Mouse (Mus musculus): ENCODE measurements around the gene Ociad2. TPM values are rescaled to one million over a fixed set of nuclear protein-coding genes. Genes with fewer than 3 reads are reported as not detected.
A peak's percentile ranks its signal among the peaks of the same experiment; 100 is the strongest.

Ociad2 gene
- total and polyA plus RNA-seq, 3 experiments, result 1.6 to 10.5 (median 9.0) TPM

DNA sequence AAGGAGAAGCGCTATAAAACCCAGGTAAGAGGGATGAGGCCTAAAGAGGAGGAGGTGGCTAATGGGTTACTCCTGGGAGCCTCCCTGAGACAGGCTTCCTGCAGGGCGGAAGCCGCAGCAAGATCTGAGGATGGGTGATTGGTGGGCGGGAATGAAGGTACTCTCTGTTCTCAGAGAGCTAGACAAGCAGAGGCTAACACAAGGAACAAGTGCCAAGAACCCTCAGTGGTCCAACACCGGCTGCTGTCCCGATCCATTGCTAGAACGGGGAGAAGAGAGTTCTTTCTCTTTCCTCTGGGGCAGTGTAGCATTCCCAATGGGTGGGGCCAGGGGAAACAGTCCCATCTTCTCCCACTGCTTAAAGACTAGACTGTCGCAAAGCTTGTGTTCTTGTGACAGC lies 40.0 kb upstream of the Ociad2 start:
- intact Hi-C loops (cut with DNase I), result loop anchor here (2.0 to 5.0 kb wide), 3 partner anchors 64 to 396 kb away; no protein-coding TSS in a partner anchor
- WGBS, result 41% methylated on average over 8 of the region's 8 CpGs
- peak; percentile 21 to 31 for DNase-seq
- Histone ChIP-seq H3K36me3 (ENCODE audit: control insufficient read depth, insufficient read depth, low read length) (no peaks in the 10 kb centered on the region), H3K79me2 (replicated peaks; ENCODE audit: control insufficient read depth, insufficient read depth, low read length) (no peaks in the 10 kb centered on the region), H3K9ac (ENCODE audit: low read depth, low read length) (no peak overlapping the region), H3K4me1 (ENCODE audit: control insufficient read depth, insufficient read depth, low read length) (peaks cover 3% of the 10 kb centered on the region; the same call in 1 of the 2 replicates), H3K4me3 (no peak overlapping the region), H3K27ac (no peak overlapping the region; the same call in 1 of the 2 replicates), H3K27me3 (ENCODE audit: control insufficient read depth, insufficient read depth, low read length) (no peaks in the 10 kb centered on the region)
- TF ChIP-seq EP300 (IDR thresholded peaks at IDR 0.05; ENCODE audit: insufficient read depth, low read depth, low read length) (no peak), CTCF (IDR thresholded peaks at IDR 0.05) (no peak), POLR2A (IDR thresholded peaks at IDR 0.05; ENCODE audit: insufficient read depth, low read depth, low read length) (no peak)

- Histone ChIP-seq H3K4me3 (no peak overlapping the region), H3K4me1 (ENCODE audit: control insufficient read depth, insufficient read depth, low read length) (peaks cover 3% of the 10 kb centered on the region; the same call in 1 of the 2 replicates), H3K27me3 (ENCODE audit: control insufficient read depth, insufficient read depth, low read length) (no peaks in the 10 kb centered on the region), H3K79me2 (replicated peaks; ENCODE audit: control insufficient read depth, insufficient read depth, low read length) (no peaks in the 10 kb centered on the region), H3K27ac (no peak overlapping the region), H3K9ac (ENCODE audit: low read depth, low read length) (no peak overlapping the region), H3K36me3 (ENCODE audit: control insufficient read depth, insufficient read depth, low read length) (no peaks in the 10 kb centered on the region)
- TF ChIP-seq POLR2A (IDR thresholded peaks at IDR 0.05; ENCODE audit: insufficient read depth, low read depth, low read length), result no peak
- TF ChIP-seq CTCF (IDR thresholded peaks at IDR 0.05), result peak; percentile 86
- TF ChIP-seq EP300 (IDR thresholded peaks at IDR 0.05; ENCODE audit: insufficient read depth, low read depth, low read length), result no peak
- peak; percentile 73 to 87 for DNase-seq
- WGBS, result 15% methylated on average over 3 of the region's 3 CpGs
- intact Hi-C loops (cut with DNase I), result loop anchor here (2.0 to 5.0 kb wide), 3 partner anchors 63 to 395 kb away; no protein-coding TSS in a partner anchor
Observed at GRCm38 (mm10) chr5:73379908-73380307, 39.1 kb upstream of the Ociad2 start.

DNA sequence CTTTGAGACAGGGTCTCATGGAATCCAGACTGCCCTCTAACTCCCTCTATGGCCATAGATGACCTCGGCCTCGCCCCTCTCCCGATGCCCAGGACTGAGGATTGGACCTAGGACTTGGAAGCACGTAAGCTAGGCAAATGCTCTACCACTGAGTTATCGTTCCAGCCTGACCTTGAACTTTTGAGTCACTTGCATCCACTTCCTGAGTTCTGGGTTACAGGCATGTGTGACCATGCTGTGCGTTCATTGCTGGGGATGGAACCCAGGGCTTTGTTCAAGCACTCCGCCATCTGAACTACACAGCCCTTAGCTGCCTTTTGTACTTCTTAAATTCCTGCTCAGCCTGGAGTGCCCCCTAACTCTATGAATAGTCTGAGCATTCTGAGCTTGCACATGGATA lies 35.7 kb upstream of the Ociad2 start:
- no peaks in the 10 kb centered on the region for H3K36me3 ChIP-seq (ENCODE audit: control insufficient read depth, insufficient read depth, low read length)
- no peak overlapping the region for H3K27ac ChIP-seq
- no peak for DNase-seq
- no peak overlapping the region for H3K4me3 ChIP-seq
- intact Hi-C loops (cut with DNase I), result no loop called here
- H3K79me2 ChIP-seq (replicated peaks; ENCODE audit: control insufficient read depth, insufficient read depth, low read length), result no peaks in the 10 kb centered on the region
- H3K9ac ChIP-seq (ENCODE audit: low read depth, low read length), result no peak overlapping the region
- H3K27me3 ChIP-seq (ENCODE audit: control insufficient read depth, insufficient read depth, low read length), result no peaks in the 10 kb centered on the region
- no peaks in the 10 kb centered on the region for H3K4me1 ChIP-seq (ENCODE audit: control insufficient read depth, insufficient read depth, low read length)
- no peak for TF ChIP-seq EP300 (IDR thresholded peaks at IDR 0.05; ENCODE audit: insufficient read depth, low read depth, low read length)
- TF ChIP-seq POLR2A (IDR thresholded peaks at IDR 0.05; ENCODE audit: insufficient read depth, low read depth, low read length), result no peak
- no peak for TF ChIP-seq CTCF (IDR thresholded peaks at IDR 0.05)
- 80% methylated on average over 7 of the region's 7 CpGs for WGBS

GRCm38 (mm10) chr5:73376041-73376440 lies 35.2 kb upstream of the Ociad2 start:
- no peak for DNase-seq
- no peaks in the 10 kb centered on the region for H3K79me2 ChIP-seq (replicated peaks; ENCODE audit: control insufficient read depth, insufficient read depth, low read length)
- no peak for TF ChIP-seq CTCF (IDR thresholded peaks at IDR 0.05)
- no peak for TF ChIP-seq POLR2A (IDR thresholded peaks at IDR 0.05; ENCODE audit: insufficient read depth, low read depth, low read length)
- no peak for TF ChIP-seq EP300 (IDR thresholded peaks at IDR 0.05; ENCODE audit: insufficient read depth, low read depth, low read length)
- no peaks in the 10 kb centered on the region for H3K27me3 ChIP-seq (ENCODE audit: control insufficient read depth, insufficient read depth, low read length)
- no peak overlapping the region for H3K9ac ChIP-seq (ENCODE audit: low read depth, low read length)
- H3K4me3 ChIP-seq, result no peak overlapping the region
- H3K36me3 ChIP-seq (ENCODE audit: control insufficient read depth, insufficient read depth, low read length), result no peaks in the 10 kb centered on the region
- no peak overlapping the region for H3K27ac ChIP-seq
- no peaks in the 10 kb centered on the region for H3K4me1 ChIP-seq (ENCODE audit: control insufficient read depth, insufficient read depth, low read length)
- intact Hi-C loops (cut with DNase I), result no loop called here
- 84% methylated on average over 9 of the region's 9 CpGs for WGBS

- H3K27ac ChIP-seq, result no peak overlapping the region
- no peak for TF ChIP-seq POLR2A (IDR thresholded peaks at IDR 0.05; ENCODE audit: insufficient read depth, low read depth, low read length)
- TF ChIP-seq CTCF (IDR thresholded peaks at IDR 0.05), result no peak
- no peak for TF ChIP-seq EP300 (IDR thresholded peaks at IDR 0.05; ENCODE audit: insufficient read depth, low read depth, low read length)
- peaks cover 1% of the 10 kb centered on the region; the same call in 1 of the 2 replicates for H3K4me1 ChIP-seq (ENCODE audit: control insufficient read depth, insufficient read depth, low read length)
- H3K4me3 ChIP-seq, result no peak overlapping the region
- no peaks in the 10 kb centered on the region for H3K27me3 ChIP-seq (ENCODE audit: control insufficient read depth, insufficient read depth, low read length)
- no peaks in the 10 kb centered on the region for H3K36me3 ChIP-seq (ENCODE audit: control insufficient read depth, insufficient read depth, low read length)
- H3K79me2 ChIP-seq (replicated peaks; ENCODE audit: control insufficient read depth, insufficient read depth, low read length), result no peaks in the 10 kb centered on the region
- 43% methylated on average over 3 of the region's 3 CpGs for WGBS
- intact Hi-C loops (cut with DNase I), result no loop called here
- no peak for DNase-seq
- H3K9ac ChIP-seq (ENCODE audit: low read depth, low read length), result no peak overlapping the region
Observed at GRCm38 (mm10) chr5:73373184-73373583, 32.4 kb upstream of the Ociad2 start.

- Histone ChIP-seq H3K27ac (no peak overlapping the region), H3K36me3 (ENCODE audit: control insufficient read depth, insufficient read depth, low read length) (no peaks in the 10 kb centered on the region), H3K9ac (ENCODE audit: low read depth, low read length) (no peak overlapping the region), H3K4me1 (ENCODE audit: control insufficient read depth, insufficient read depth, low read length) (peaks cover 1% of the 10 kb centered on the region; the same call in 1 of the 2 replicates), H3K4me3 (no peak overlapping the region), H3K27me3 (ENCODE audit: control insufficient read depth, insufficient read depth, low read length) (no peaks in the 10 kb centered on the region), H3K79me2 (replicated peaks; ENCODE audit: control insufficient read depth, insufficient read depth, low read length) (no peaks in the 10 kb centered on the region)
- intact Hi-C loops (cut with DNase I), result no loop called here
- WGBS, result 81% methylated on average over 5 of the region's 5 CpGs
- TF ChIP-seq POLR2A (IDR thresholded peaks at IDR 0.05; ENCODE audit: insufficient read depth, low read depth, low read length) (no peak), CTCF (IDR thresholded peaks at IDR 0.05) (no peak), EP300 (IDR thresholded peaks at IDR 0.05; ENCODE audit: insufficient read depth, low read depth, low read length) (no peak)
- DNase-seq, result no peak
Observed at GRCm38 (mm10) chr5:73372601-73373000, 31.8 kb upstream of the Ociad2 start.

All from heart, adult 2 months (tissue).